ENCODE assay signal across 10 mouse cellular contexts in genomic region chr4:134804765-134805164, GRCm38 (mm10). TPM values are rescaled to one million over a fixed set of nuclear protein-coding genes. Genes with fewer than 3 reads are reported as not detected.
A peak's percentile ranks its signal among the peaks of the same experiment; 100 is the strongest.
DNase-seq lines count a peak whose midpoint lies in the region; ATAC-seq lines count a peak whose summit lies in the region.
"Had no signal": no experiment of that assay in that cellular context is flagged by ENCODE, and none has a peak within 500 bp of the region (broad histone marks: within the 10 kb centered on the region; RNA-seq: fewer than 3 reads in every experiment).

No protein-coding gene starts in this region.

- no peak for ATAC-seq in kidney, embryonic 14.5 days (ENCODE audit: low FRiP score, low TSS enrichment)
- ATAC-seq in heart, embryonic 15.5 days (replicated peaks; ENCODE audit: insufficient number of reproducible peaks, insufficient read depth, low FRiP score, low read depth): peak; percentile 43; the same call in 1 of the 2 replicates
- ATAC-seq in forebrain, embryonic 11.5 days (replicated peaks; ENCODE audit: low FRiP score): no peak

- 77% methylated on average over 5 of the region's 5 CpGs for WGBS in kidney, embryonic 14.5 days
- WGBS in heart, embryonic 15.5 days: 33% methylated on average over 5 of the region's 5 CpGs
- 93% methylated on average over 5 of the region's 5 CpGs for WGBS in forebrain, embryonic 11.5 days

- peak; percentile 96 for DNase-seq in kidney, adult 18-20 months
- peak; percentile 80 for DNase-seq in lung, postnatal 14 days
- no peak for DNase-seq in spleen, adult 12 weeks (ENCODE audit: low spot score)
- DNase-seq in forebrain, embryonic 11.5 days (ENCODE audit: low spot score): no peak
- DNase-seq in retina, postnatal 1 day: no peak
- DNase-seq: liver, embryonic 13.5 days had no signal

- H3K27me3 ChIP-seq in kidney, embryonic 14.5 days (ENCODE audit: control insufficient read depth, insufficient read depth, low read length): no peaks in the 10 kb centered on the region
- H3K27me3 ChIP-seq in heart, embryonic 15.5 days: no peaks in the 10 kb centered on the region
- no peaks in the 10 kb centered on the region for H3K27me3 ChIP-seq in forebrain, embryonic 11.5 days (ENCODE audit: control insufficient read depth, insufficient read depth, low read length)
- H3K27me3 ChIP-seq: embryonic facial prominence, embryonic 13.5 days; liver, embryonic 13.5 days had no signal

- no peak overlapping the region for H3K27ac ChIP-seq in kidney, embryonic 14.5 days (ENCODE audit: low read depth, low read length)
- peak overlapping the region; percentile 84 for H3K27ac ChIP-seq in brown adipose tissue, adult 24 weeks (replicated peaks; ENCODE audit: low read depth, low read length)
- peak overlapping the region; percentile 41 for H3K27ac ChIP-seq in heart, embryonic 15.5 days
- H3K27ac ChIP-seq in forebrain, embryonic 11.5 days (ENCODE audit: low read depth, low read length): no peak overlapping the region
- H3K27ac ChIP-seq: embryonic facial prominence, embryonic 13.5 days; liver, embryonic 13.5 days had no signal

- H3K36me3 ChIP-seq in kidney, embryonic 14.5 days (ENCODE audit: control insufficient read depth, insufficient read depth, low read length): peaks cover 72% of the 10 kb centered on the region
- H3K36me3 ChIP-seq in heart, embryonic 15.5 days: peaks cover 31% of the 10 kb centered on the region
- peaks cover 17% of the 10 kb centered on the region; the same call in 1 of the 2 replicates for H3K36me3 ChIP-seq in forebrain, embryonic 11.5 days (ENCODE audit: control insufficient read depth, insufficient read depth, low read length)

- no peaks in the 10 kb centered on the region for H3K9me3 ChIP-seq in kidney, embryonic 14.5 days (ENCODE audit: control insufficient read depth, low read length)
- H3K9me3 ChIP-seq in heart, embryonic 15.5 days (replicated peaks): no peaks in the 10 kb centered on the region
- no peaks in the 10 kb centered on the region for H3K9me3 ChIP-seq in forebrain, embryonic 11.5 days (ENCODE audit: control insufficient read depth, low read length)
- H3K9me3 ChIP-seq: embryonic facial prominence, embryonic 13.5 days; liver, embryonic 13.5 days had no signal

- H3K4me2 ChIP-seq in kidney, embryonic 14.5 days (replicated peaks; ENCODE audit: low read depth, low read length): no peak overlapping the region
- H3K4me2 ChIP-seq in heart, embryonic 15.5 days: no peak overlapping the region
- no peak overlapping the region for H3K4me2 ChIP-seq in forebrain, embryonic 11.5 days (ENCODE audit: low read depth, low read length, severe bottlenecking)
- H3K4me2 ChIP-seq: embryonic facial prominence, embryonic 13.5 days; liver, embryonic 13.5 days had no signal

- 0 out of 2 replicates have a peak, but pooled peaks cover 2% of the 10 kb centered on the region for H3K4me1 ChIP-seq in kidney, embryonic 14.5 days (ENCODE audit: control insufficient read depth, insufficient read depth, low read length)
- peaks cover 13% of the 10 kb centered on the region for H3K4me1 ChIP-seq in brown adipose tissue, adult 24 weeks (ENCODE audit: control insufficient read depth, insufficient read depth, insufficient read length, low read length)
- peaks cover 16% of the 10 kb centered on the region for H3K4me1 ChIP-seq in heart, embryonic 15.5 days (replicated peaks)
- H3K4me1 ChIP-seq in forebrain, embryonic 11.5 days (replicated peaks; ENCODE audit: control insufficient read depth, insufficient read depth, low read length): no peaks in the 10 kb centered on the region
- H3K4me1 ChIP-seq: liver, embryonic 13.5 days had no signal

- no peak overlapping the region for H3K4me3 ChIP-seq in kidney, embryonic 14.5 days (ENCODE audit: low read length)
- H3K4me3 ChIP-seq in brown adipose tissue, adult 24 weeks (ENCODE audit: insufficient read depth, low read depth, low read length): no peak overlapping the region
- no peak overlapping the region for H3K4me3 ChIP-seq in heart, embryonic 15.5 days
- no peak overlapping the region for H3K4me3 ChIP-seq in forebrain, embryonic 11.5 days (ENCODE audit: low read depth, low read length)
- H3K4me3 ChIP-seq: embryonic facial prominence, embryonic 13.5 days; liver, embryonic 13.5 days had no signal

- H3K9ac ChIP-seq in kidney, embryonic 14.5 days (ENCODE audit: low read depth, low read length): no peak overlapping the region
- no peak overlapping the region for H3K9ac ChIP-seq in heart, embryonic 15.5 days
- H3K9ac ChIP-seq in forebrain, embryonic 11.5 days (ENCODE audit: low read length): no peak overlapping the region
- H3K9ac ChIP-seq: embryonic facial prominence, embryonic 13.5 days; liver, embryonic 13.5 days had no signal

RNA-seq across cellular contexts. Expression of gene Ldlrap1, which starts 36.9 kb away (rescaled TPM):
- 10.7 and 19.9 TPM in 2 replicates for polyA plus RNA-seq in kidney, embryonic 14.5 days (2014; fragmentation: Nextera tagmentation; extraction: Ambion mirVana)
- polyA plus RNA-seq in brown adipose tissue, adult 24 weeks (2012; ENCODE audit: insufficient read depth, insufficient read length, missing spikeins): 6.8 and 11.8 TPM in 2 replicates
- 11.6 and 16.0 TPM in 2 replicates for polyA plus RNA-seq in heart, embryonic 15.5 days (2015; fragmentation: Nextera tagmentation; extraction: Ambion mirVana)
- 7.4 and 7.9 TPM in 2 replicates for polyA plus RNA-seq in forebrain, embryonic 11.5 days (2014; fragmentation: Nextera tagmentation; extraction: Ambion mirVana)

RNA-seq across cellular contexts. Expression of gene Maco1, which starts 48.4 kb away (rescaled TPM):
- 40.8 and 43.5 TPM in 2 replicates for polyA plus RNA-seq in kidney, embryonic 14.5 days (2014; fragmentation: Nextera tagmentation; extraction: Ambion mirVana)
- 22.4 and 26.2 TPM in 2 replicates for polyA plus RNA-seq in brown adipose tissue, adult 24 weeks (2012; ENCODE audit: insufficient read depth, insufficient read length, missing spikeins)
- polyA plus RNA-seq in heart, embryonic 15.5 days (2015; fragmentation: Nextera tagmentation; extraction: Ambion mirVana): 22.0 and 25.5 TPM in 2 replicates
- 43.2 and 47.5 TPM in 2 replicates for polyA plus RNA-seq in forebrain, embryonic 11.5 days (2014; fragmentation: Nextera tagmentation; extraction: Ambion mirVana)

RNA-seq across cellular contexts. Expression of gene Rhd, which starts 59.6 kb away (rescaled TPM):
- 1.1 and 1.2 TPM in 2 replicates for polyA plus RNA-seq in kidney, embryonic 14.5 days (2014; fragmentation: Nextera tagmentation; extraction: Ambion mirVana)
- not detected in 2 replicates for polyA plus RNA-seq in brown adipose tissue, adult 24 weeks (2012; ENCODE audit: insufficient read depth, insufficient read length, missing spikeins)
- polyA plus RNA-seq in heart, embryonic 15.5 days (2015; fragmentation: Nextera tagmentation; extraction: Ambion mirVana): 5.4 and 8.9 TPM in 2 replicates
- 15.9 and 21.6 TPM in 2 replicates for polyA plus RNA-seq in forebrain, embryonic 11.5 days (2014; fragmentation: Nextera tagmentation; extraction: Ambion mirVana)

Comparison
In these comparisons a context has a peak if more than half of its experiments do, and no peak if none do; other contexts are left out.
1. DNase-seq: peak in kidney, adult 18-20 months (single experiment) and lung, postnatal 14 days (single experiment); none in spleen, adult 12 weeks (single experiment), forebrain, embryonic 11.5 days (single experiment) and retina, postnatal 1 day (single experiment).
2. H3K27ac ChIP-seq: peak in brown adipose tissue, adult 24 weeks (single experiment) and heart, embryonic 15.5 days (single experiment); none in kidney, embryonic 14.5 days (single experiment) and forebrain, embryonic 11.5 days (single experiment).